Mouse (Mus musculus) stomach, postnatal 0 days (tissue): Measurements from ENCODE around the gene Ppox. TPM values are rescaled to one million over a fixed set of nuclear protein-coding genes. Genes with fewer than 3 reads are reported as not detected.

Experiments
- ATAC-seq: fragments of 200-750 bp; cut with Nextera tagmentation; 2 replicates; pipeline ENCODE4 v1.8.0; 2017; ENCODE audit not compliant: low FRiP score, low TSS enrichment
- DNase-seq: peaks from one replicate; pipeline ENCODE4 v3.0.0-alpha.2; 2016; ENCODE audit warnings: low spot score
- H3K27ac ChIP-seq: fragments of 300-500 bp; sonication (generic); replicated peaks from 2 replicates; pipeline ENCODE4 v1.5.1; 2014; ENCODE audit warnings: mild to moderate bottlenecking, control low read depth
- H3K27me3 ChIP-seq: fragments of 300-500 bp; sonication (generic); 2 replicates; pipeline ENCODE4 v1.6.1; 2014; ENCODE audit warnings: low read length; ENCODE audit not compliant: control insufficient read depth, insufficient read depth
- H3K36me3 ChIP-seq: fragments of 300-500 bp; sonication (generic); 2 replicates; pipeline ENCODE4 v1.6.1; 2014; ENCODE audit warnings: low read length, mixed read lengths; ENCODE audit not compliant: control insufficient read depth, insufficient read depth
- H3K4me1 ChIP-seq: fragments of 300-500 bp; sonication (generic); replicated peaks from 2 replicates; pipeline ENCODE4 v1.6.1; 2014; ENCODE audit warnings: antibody characterized with exemption; ENCODE audit not compliant: control insufficient read depth, insufficient read depth
- H3K4me2 ChIP-seq: fragments of 300-500 bp; sonication (generic); replicated peaks from 2 replicates; pipeline ENCODE4 v1.6.1; 2014; ENCODE audit warnings: low read depth, mild to moderate bottlenecking, control low read depth, moderate library complexity
- H3K4me3 ChIP-seq: fragments of 300-500 bp; sonication (generic); 2 replicates; pipeline ENCODE4 v1.5.1; 2014; ENCODE audit warnings: low read depth, low read length, control low read depth
- H3K9ac ChIP-seq: fragments of 300-500 bp; sonication (generic); 2 replicates; pipeline ENCODE4 v1.6.1; 2014; ENCODE audit warnings: mild to moderate bottlenecking, low read length, control low read depth, mixed read lengths
- H3K9me3 ChIP-seq: fragments of 300-500 bp; sonication (generic); 2 replicates; pipeline ENCODE4 v1.6.1; 2016; ENCODE audit warnings: low read length; ENCODE audit not compliant: control insufficient read depth
- CTCF ChIP-seq: IDR thresholded peaks from 2 replicates; pipeline ENCODE4 v1.5.1; 2016; ENCODE audit warnings: antibody characterized with exemption, low read depth, mild to moderate bottlenecking, moderate library complexity
- EP300 ChIP-seq: optimal IDR thresholded peaks from 2 replicates; pipeline ENCODE3; 2016; ENCODE audit warnings: antibody characterized with exemption
- WGBS: fragments of 180-500 bp; shearing (Covaris S2); extraction: QIAGEN DNeasy Blood & Tissue Kit; methylation state at CpG from one replicate; pipeline ENCODE4 v1.1.7; 2014; 5-methylcytosine and 5-hydroxymethylcytosine counted together
- polyA plus RNA-seq: library from polyadenylated mRNA; unstranded; fragments of >200 nt; fragmentation: Nextera tagmentation; extraction: Ambion mirVana; gene quantifications from 2 replicates; pipeline ENCODE4 v1.2.1, GENCODE M21; 2015

Ppox gene
- polyA plus RNA-seq, 1 experiment from 2014 or later: 16.8 TPM

DNA sequence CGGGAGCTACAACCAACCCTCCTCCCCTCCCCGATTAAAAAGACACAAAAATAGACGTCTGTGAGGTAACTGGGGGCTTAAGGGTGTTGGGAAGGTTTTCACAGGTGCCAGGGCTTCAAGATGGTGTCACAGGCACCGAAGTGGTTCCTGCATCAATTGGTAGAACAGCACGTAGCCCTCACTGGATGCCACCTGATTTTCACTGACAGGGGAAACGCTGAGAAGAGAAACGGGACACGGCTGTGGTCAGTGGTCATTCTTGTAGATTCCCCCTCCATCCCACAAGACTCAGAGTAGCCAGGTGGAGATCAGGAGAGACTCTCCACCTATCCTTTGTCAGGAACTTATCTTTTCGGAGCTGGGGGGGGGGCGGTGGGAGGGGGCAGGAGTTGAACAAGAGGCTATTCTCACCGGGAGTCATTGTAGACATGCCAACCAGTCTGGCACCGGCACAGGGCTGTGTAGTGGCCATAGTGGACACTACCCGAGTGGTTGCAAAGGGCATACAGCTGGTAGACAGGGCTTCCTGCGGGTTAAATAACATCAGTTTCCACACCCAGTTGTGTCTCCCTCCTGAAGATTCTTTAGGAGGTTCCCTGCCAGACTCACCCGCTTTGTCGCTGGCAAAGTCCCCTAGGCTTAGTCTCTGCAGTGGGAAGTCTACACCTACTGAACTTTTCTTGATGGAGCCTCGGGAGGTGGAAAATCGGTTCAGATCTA lies 1.3 kb upstream of the Ppox start:
- peaks cover 8% of the 10 kb centered on the region; the same call in 1 of the 2 replicates for H3K4me1 ChIP-seq
- ATAC-seq: no peak

GRCm38 (mm10) chr1:171281528-171281923 lies 540 bp upstream of the Ppox start:
- H3K27ac ChIP-seq: peak overlapping the region; percentile 93
- peaks cover 21% of the 10 kb centered on the region; the same call in 1 of the 2 replicates for H3K36me3 ChIP-seq
- no peaks in the 10 kb centered on the region for H3K27me3 ChIP-seq
- peak overlapping the region; percentile 77 for H3K4me2 ChIP-seq
- DNase-seq: peak; percentile 81
- peak overlapping the region; percentile 62 for H3K4me3 ChIP-seq
- peak; percentile 55 for ATAC-seq
- H3K9me3 ChIP-seq: no peaks in the 10 kb centered on the region
- peaks cover 2% of the 10 kb centered on the region; the same call in 1 of the 2 replicates for H3K4me1 ChIP-seq
- TF ChIP-seq EP300 (no peak), CTCF (peak; percentile 87)
- 0% methylated on average over 10 of the region's 10 CpGs for WGBS
- peak overlapping the region; percentile 72 for H3K9ac ChIP-seq

More for the DNA sequence above, 1.3 kb upstream of the Ppox start:
- H3K27ac ChIP-seq: no peak overlapping the region
- TF ChIP-seq EP300: no peak
- TF ChIP-seq CTCF: no peak
- H3K36me3 ChIP-seq: peaks cover 14% of the 10 kb centered on the region; the same call in 1 of the 2 replicates
- 74% methylated on average over 18 of the region's 18 CpGs for WGBS
- no peak overlapping the region for H3K4me2 ChIP-seq
- no peak overlapping the region for H3K4me3 ChIP-seq
- no peak for DNase-seq
- H3K27me3 ChIP-seq: no peaks in the 10 kb centered on the region
- no peaks in the 10 kb centered on the region for H3K9me3 ChIP-seq
- H3K9ac ChIP-seq: peak overlapping the region; percentile 72; the same call in 1 of the 2 replicates

GRCm38 (mm10) chr1:171280250-171280915 lies 603 bp downstream of the Ppox start:
- DNase-seq (no peak), ATAC-seq (no peak; the same call in 1 of the 2 replicates)
- H3K4me1 ChIP-seq: 0 out of 2 replicates have a peak, but pooled peaks cover 2% of the 10 kb centered on the region
- WGBS: under 1% methylated on average over 25 of the region's 25 CpGs
- H3K9ac ChIP-seq: peak overlapping the region; percentile 75
- H3K4me3 ChIP-seq: peak overlapping the region; percentile 62
- peaks cover 27% of the 10 kb centered on the region for H3K36me3 ChIP-seq
- H3K9me3 ChIP-seq: no peaks in the 10 kb centered on the region
- peak overlapping the region; percentile 87 for H3K4me2 ChIP-seq
- H3K27me3 ChIP-seq: no peaks in the 10 kb centered on the region
- peak overlapping the region; percentile 45; the same call in 1 of the 2 replicates for H3K27ac ChIP-seq
- TF ChIP-seq CTCF: no peak
- no peak for TF ChIP-seq EP300

GRCm38 (mm10) chr1:171279721-171280120 lies 1.3 kb downstream of the Ppox start:
- 73% methylated on average over 5 of the region's 5 CpGs for whole genome bisulfite sequencing
- H3K27me3 ChIP-seq: no peaks in the 10 kb centered on the region
- peak overlapping the region; percentile 62; the same call in 1 of the 2 replicates for H3K4me3 ChIP-seq
- peak overlapping the region; percentile 87 for H3K4me2 ChIP-seq
- 0 out of 2 replicates have a peak, but pooled peaks cover 2% of the 10 kb centered on the region for H3K4me1 ChIP-seq
- H3K9ac ChIP-seq: peak overlapping the region; percentile 75
- no peak overlapping the region for H3K27ac ChIP-seq
- H3K36me3 ChIP-seq: peaks cover 27% of the 10 kb centered on the region
- no peaks in the 10 kb centered on the region for H3K9me3 ChIP-seq
- DNase-seq: no peak
- TF ChIP-seq CTCF: no peak
- TF ChIP-seq EP300: no peak
- no peak for ATAC-seq

GRCm38 (mm10) chr1:171279012-171279705 lies 1.8 kb downstream of the Ppox start:
- no peak overlapping the region for H3K4me3 ChIP-seq
- H3K9ac ChIP-seq: no peak overlapping the region
- H3K4me1 ChIP-seq: 0 out of 2 replicates have a peak, but pooled peaks cover 2% of the 10 kb centered on the region
- peaks cover 27% of the 10 kb centered on the region for H3K36me3 ChIP-seq
- H3K9me3 ChIP-seq: no peaks in the 10 kb centered on the region
- no peak overlapping the region for H3K4me2 ChIP-seq
- no peak overlapping the region for H3K27ac ChIP-seq
- DNase-seq (no peak), ATAC-seq (no peak)
- WGBS: 86% methylated on average over 14 of the region's 14 CpGs
- no peaks in the 10 kb centered on the region for H3K27me3 ChIP-seq
- TF ChIP-seq CTCF (no peak), EP300 (no peak)
